Mouse (Mus musculus) layer of hippocampus, adult 2 months (tissue): ENCODE measurements around the gene Man1c1. TPM values are rescaled to one million over a fixed set of nuclear protein-coding genes. Genes with fewer than 3 reads are reported as not detected.

Source experiments
- DNase-seq, 2 experiments: peaks; one replicate each; pipeline ENCODE4 v3.0.0; 2022; ENCODE audit warnings: low spot score in 2 of 2
- H3K27ac ChIP-seq: fragments of 200-600 bp; 2 replicates; pipeline ENCODE4 v1.8.1; 2022
- H3K4me3 ChIP-seq: fragments of 200-600 bp; 2 replicates; pipeline ENCODE4 v1.8.1; 2022; ENCODE audit warnings: mild to moderate bottlenecking
- CTCF ChIP-seq: fragments of 200-600 bp; conservative IDR thresholded peaks from 2 replicates; pipeline ENCODE4 v1.8.1; 2022; ENCODE audit warnings: antibody characterized with exemption, mild to moderate bottlenecking, moderate library complexity
- total RNA-seq, 2 experiments: library from RNA; stranded (reverse); gene quantifications; 2 replicates each; pipeline ENCODE4 v1.2.3; 2021

Gene Man1c1
- total RNA-seq, 2 experiments from 2014 or later: 22.1 to 25.1 TPM

DNA sequence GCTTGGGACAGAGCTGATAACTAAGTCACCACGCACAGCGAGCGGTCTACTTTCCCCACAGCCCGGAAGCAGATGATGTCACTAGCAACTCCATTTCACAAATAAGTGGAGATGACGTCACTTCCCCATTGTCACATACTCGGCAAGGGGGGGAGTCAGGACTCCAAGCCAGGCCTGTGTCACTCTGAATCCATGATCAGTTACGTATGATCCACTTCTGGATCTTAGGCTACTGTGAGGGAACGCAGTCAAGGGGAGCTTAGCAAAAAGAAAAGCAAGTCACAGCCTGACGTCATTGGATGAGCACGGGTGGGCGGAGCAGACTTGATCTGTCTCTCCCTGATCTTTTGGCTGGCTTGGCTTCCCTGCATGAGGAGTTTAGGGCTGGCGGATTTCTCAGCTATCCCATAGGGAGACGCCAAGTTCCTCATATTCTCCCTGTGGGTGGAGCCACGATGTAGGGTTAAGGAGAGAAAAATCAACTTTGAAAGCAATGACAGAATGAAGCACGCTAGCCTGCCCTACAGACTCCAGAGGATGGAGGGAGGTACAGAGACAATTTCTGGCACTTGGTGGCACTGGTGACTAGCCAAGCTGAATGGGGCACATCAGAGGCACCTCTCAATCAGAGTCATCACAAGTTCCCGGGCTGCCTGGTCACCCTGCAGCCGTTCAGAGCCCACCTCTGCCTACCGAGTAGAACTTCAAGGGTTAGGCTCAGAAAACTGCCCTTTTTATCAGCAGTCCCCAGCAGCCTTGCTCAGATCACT lies 155.7 kb downstream of the Man1c1 start:
- DNase-seq: no peak

DNA sequence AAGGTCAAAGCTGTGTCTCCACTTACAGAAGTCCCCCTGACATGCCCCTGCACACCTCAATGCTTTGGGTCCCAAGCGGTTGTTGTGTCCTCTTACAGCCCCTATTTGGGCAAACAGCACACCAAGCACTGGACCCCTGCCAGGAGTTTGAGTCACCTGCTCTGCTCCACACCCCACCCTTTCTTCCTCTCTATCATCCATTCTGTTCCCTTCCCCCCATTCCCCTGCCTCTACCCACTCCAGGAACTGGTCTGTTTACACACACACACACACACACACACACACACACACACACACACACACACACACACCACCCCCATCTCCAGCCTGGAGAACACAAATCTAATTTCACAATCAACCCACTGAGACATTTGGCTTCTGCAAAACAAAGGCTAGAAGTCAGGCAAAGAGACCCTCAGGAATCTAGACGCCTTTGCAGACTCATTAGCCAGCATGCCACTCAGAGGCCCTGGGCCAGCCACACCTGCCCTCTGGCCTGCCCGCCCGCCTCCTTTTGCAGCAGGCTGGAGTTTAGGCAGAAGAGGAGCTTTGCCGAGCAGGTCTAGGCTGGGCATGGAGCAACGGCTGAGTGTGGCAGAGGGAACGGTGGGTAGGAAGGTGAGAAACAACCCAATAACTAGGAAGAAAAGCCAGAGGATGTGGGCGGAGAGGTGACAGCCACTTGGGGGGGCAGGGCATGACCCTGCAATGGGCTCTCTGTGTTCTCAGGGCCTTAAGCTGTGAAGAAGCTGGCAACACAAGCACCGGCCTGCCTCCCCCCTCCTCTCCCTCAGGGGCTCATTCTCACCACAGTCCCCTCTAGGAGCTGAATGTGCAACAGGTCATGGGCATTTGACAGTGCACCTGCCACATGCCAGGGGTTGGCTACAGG lies 157.0 kb downstream of the Man1c1 start:
- H3K27ac ChIP-seq: peak overlapping the region; percentile 48; the same call in 1 of the 2 replicates
- no peak for TF ChIP-seq CTCF
- no peak for DNase-seq
- no peak overlapping the region for H3K4me3 ChIP-seq

More for the DNA sequence above, 155.7 kb downstream of the Man1c1 start:
- no peak overlapping the region for H3K4me3 ChIP-seq
- no peak overlapping the region for H3K27ac ChIP-seq
- TF ChIP-seq CTCF: peak; percentile 24

DNA sequence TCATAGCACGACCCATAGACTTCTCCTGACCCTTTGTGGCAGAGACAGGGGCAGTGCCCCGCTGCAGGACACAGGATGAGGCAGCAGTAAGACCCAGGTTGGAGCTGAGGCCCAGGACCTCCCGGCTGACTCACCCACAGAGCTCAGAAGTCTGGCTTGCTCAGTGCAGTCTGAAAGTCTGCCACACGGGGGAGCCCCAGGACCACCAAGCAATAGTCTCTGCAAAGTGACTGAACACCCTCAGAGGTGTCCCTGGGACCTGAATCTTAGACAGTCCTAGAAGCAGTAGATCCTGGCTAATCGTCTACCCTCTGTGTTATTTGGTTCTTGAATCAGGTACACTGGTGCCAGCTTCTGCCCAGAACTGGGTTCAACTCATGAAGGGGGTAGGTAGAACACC lies 160.8 kb downstream of the Man1c1 start:
- peak; percentile 86 to 97 for DNase-seq
- peak; percentile 99 for TF ChIP-seq CTCF
- no peak overlapping the region for H3K27ac ChIP-seq
- no peak overlapping the region for H3K4me3 ChIP-seq

DNA sequence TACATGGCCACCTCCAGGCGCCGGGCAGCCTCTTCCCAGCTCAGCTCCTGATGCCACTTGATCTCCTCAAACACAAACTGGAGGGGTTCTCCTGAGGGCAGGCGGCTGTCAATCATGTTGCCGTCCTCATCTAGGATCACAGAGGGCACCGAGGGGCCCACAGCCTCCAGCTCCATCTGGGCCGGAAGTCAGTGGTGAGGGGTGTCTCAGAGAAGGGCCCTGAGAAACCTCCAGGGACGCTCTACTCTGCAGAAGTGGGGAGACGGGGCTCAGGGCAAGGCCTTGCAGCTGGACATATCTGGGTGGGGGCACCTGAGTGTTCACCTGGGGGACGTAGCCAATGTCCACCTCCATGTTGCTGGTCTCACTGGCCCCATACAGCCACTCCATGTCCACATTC lies 161.4 kb downstream of the Man1c1 start:
- no peak for TF ChIP-seq CTCF
- H3K4me3 ChIP-seq: no peak overlapping the region
- no peak for DNase-seq
- no peak overlapping the region for H3K27ac ChIP-seq

DNA sequence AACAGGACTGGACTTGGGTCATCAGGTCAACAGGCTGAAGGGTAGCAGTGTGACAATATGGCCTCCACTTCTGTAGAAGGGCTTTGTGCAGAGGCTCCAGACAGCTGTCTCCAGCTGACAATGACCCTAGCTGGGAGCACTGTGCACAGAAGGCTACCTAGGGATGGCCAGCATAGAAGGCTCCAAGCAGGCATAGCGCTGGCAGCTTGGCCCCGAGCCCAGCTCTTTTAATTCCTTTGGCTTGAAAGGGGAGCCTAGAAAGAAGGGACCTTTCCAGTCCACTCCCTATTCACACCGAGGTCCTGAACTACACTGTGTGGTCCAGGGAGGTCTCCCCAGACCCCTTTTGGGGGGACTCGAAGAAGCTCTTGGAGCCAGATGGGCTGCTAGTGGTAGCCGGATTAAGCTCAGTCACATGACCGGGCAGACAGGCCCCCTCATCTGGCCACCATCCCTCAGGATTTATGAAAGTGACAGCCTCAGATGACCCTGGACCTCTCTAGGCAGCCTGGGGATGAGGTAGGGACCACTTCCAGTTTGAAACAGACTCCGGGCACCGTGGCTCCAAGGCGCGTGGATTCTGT lies 165.0 kb downstream of the Man1c1 start:
- DNase-seq: no peak
- TF ChIP-seq CTCF: no peak
- no peak overlapping the region for H3K4me3 ChIP-seq
- no peak overlapping the region for H3K27ac ChIP-seq

DNA sequence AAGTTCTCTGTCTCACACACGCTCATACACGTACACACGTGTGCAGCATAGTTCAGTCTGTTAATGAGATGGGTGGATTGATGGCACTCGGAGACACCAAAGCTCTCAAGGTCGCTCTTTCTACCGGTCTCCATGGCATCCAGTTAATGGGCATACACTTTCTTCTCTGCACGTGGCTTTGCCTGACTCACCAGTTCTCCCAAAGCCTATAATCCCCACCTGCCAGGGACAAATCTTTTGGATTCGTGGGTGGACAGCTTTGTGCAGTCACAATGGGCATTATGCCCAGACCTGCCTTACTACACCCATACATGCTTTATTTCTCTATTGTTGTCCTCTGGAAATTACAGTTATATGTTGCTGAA lies 168.3 kb downstream of the Man1c1 start:
- Histone ChIP-seq H3K27ac (peak overlapping the region; percentile 91), H3K4me3 (peak overlapping the region; percentile 92)
- peak; percentile 39 to 67 for DNase-seq
- no peak for TF ChIP-seq CTCF

DNA sequence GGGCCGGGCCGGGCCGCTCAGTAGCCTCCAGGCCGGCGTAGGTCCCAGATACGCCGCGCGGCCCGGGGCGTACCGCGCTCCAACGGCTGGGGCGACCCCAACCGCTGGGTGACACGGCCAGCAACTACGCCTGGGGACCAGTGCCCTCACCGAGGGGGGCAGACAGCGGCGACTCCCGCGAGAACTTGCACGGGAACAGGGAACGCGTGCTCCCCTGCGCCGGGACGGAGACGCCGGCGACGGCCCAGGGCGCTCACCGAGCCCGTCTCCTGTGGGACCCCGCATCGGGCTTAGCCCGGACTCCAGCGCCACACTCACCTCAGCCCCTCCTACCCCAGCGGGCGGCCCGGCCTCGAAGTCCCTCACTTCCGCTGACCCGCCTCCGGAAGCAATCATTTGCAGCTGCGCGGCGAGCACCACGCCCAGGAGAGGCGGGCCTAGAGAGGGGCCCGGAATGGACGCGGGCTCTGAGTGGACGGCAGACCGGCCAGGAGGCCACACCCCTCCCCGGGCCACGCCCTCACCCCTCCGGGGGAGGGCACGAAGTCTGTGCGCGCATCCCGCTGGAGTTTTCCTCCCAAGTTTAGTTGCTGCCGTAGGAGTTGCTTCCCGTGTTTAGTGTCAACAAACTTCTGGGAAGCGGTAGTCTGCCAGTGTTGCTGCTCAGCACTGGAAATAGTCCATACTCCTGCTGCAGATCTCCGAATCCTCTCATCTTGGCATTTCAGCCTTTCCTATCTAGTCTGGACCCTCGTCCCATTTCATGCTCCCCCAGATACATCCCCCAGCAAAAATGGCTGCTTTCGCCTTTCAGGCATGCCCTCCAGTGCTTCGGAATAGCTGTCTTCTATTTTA lies 168.9 kb downstream of the Man1c1 start, which contains the start of gene Mtfr1l:
TSS of gene Mtfr1l (minus strand) at position 456 of the 855 bp plus-strand sequence.
- Histone ChIP-seq H3K27ac (peak within 1 kb of the TSS; percentile 91), H3K4me3 (peak within 1 kb of the TSS; percentile 92)
- peak; percentile 97 to 98 for DNase-seq
- TF ChIP-seq CTCF: no peak

DNA sequence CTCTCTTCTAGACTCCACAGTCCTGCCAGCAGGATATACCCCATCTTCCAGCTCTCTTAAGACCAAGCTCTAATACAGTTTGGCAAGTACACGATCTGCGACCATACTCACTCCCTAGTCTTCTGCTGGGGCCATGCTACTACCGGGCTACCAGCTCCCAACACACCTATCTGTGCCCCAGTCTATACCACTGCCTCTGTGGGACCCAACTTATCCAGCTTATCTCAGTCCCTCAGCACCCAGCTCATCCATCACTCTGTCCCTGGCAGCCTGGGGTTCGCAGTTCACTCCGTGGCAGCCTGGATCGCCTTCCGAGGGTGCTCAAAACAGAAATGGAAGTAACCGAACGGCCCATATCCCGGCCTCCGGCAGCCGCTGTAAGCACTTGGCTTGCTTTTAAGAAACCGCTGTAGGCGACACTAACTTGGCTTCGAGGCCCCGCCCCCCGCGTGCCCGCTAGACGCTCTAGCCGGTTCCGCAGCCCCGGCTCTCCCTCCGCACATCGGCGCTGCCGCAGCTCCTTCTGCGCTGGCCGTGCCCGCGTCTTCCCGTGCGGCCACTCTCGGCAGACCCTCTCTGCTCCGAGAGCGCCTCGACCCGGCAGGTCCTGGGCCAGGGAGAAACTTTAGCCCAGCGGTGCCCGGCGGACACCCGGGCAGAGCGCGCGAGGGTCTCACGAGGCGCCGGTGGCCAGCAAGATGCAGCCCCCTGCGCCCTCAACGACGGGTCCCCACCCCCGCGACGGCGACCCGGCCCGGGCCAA lies 169.8 kb downstream of the Man1c1 start:
- no peak for TF ChIP-seq CTCF
- peak overlapping the region; percentile 91 for H3K27ac ChIP-seq
- H3K4me3 ChIP-seq: peak overlapping the region; percentile 92
- DNase-seq: peak; percentile 45 to 61

DNA sequence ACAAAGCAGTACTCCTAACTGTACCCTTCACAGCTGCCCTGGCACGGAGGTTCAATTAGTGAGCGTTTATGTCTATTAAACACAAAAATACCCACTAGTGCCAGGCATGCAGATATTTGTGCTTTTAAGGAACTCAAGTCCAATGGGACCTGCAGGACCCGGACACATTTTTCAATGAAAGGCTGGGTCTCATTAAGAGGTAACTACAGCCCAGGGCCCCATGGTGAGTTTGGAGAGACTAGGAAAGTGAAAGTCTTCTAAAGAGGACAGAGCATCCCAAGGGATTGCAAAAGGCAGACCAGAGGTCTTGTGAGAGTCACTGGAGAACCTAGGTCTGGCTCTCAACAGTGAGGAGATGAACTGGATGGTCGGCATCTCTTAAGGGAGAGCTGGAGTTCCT lies 170.7 kb downstream of the Man1c1 start:
- no peak for TF ChIP-seq CTCF
- peak overlapping the region; percentile 92; the same call in 1 of the 2 replicates for H3K4me3 ChIP-seq
- no peak for DNase-seq
- H3K27ac ChIP-seq: no peak overlapping the region

DNA sequence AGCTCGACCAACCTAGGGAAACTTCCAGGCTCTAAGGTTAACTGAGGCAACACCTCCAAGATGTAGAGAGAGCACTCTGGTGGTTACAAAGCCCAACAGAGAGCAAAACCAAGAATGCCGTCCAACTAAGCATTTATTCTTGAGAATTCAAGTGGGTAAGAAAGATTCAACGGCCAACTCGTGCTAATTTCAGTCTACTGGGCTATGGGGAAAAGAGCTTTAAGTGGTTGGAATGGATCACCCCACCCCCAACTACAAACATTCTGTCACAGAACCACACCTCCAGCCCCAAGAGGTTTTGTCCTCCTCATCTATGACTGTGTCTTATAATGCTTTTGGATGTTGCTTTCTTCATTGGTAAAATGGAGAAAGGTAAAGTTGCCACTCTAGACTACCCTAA lies 171.2 kb downstream of the Man1c1 start:
- Histone ChIP-seq H3K27ac (no peak overlapping the region), H3K4me3 (no peak overlapping the region)
- TF ChIP-seq CTCF: no peak
- DNase-seq: no peak

DNA sequence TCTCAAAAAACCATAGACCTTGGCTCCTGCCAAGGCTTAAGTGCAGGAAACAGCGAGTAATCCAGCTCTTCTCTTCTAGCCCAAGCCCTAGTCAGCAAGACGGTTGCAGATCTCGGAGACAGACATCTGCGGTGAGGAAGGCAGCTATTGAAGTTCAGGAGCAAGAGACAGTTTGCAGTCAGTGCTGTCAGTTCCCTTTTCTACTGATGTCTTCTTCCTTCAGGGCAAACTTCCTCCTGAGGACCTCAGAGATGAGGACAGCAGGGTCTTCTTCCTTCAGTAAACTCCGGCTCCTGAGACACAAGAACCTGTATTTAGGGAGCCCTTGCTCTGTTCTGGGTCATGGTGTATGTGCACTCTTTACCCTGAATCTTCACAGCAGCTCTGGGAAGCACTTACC lies 177.9 kb downstream of the Man1c1 start:
- no peak for DNase-seq
- Histone ChIP-seq H3K27ac (no peak overlapping the region), H3K4me3 (no peak overlapping the region)
- TF ChIP-seq CTCF: no peak

DNA sequence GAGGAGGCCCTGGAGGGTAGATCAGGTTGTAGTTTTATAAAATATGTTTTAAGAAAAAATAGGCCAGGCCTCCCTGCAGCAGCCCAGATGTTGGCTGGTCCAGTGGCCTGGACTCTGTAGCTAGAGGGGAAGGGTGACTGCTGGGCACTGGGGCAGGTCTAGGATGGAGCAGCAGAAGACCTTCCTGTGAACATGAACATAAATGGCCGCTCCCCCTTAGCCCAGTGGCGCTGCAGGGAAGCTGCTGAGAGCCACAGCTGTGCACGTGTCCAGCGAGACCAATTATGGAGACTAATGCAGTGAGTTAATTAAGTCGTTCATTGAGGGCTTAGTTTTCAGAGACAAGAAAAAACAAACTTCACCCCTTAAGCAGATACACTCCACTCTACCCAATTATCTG lies 178.3 kb downstream of the Man1c1 start:
- TF ChIP-seq CTCF: no peak
- no peak for DNase-seq

More for the DNA sequence above, 178.3 kb downstream of the Man1c1 start:
- Histone ChIP-seq H3K4me3 (no peak overlapping the region), H3K27ac (0 out of 2 replicates have a peak overlapping the region, but pooled peaks have one; percentile 6)
